In the genomic region with DNA sequence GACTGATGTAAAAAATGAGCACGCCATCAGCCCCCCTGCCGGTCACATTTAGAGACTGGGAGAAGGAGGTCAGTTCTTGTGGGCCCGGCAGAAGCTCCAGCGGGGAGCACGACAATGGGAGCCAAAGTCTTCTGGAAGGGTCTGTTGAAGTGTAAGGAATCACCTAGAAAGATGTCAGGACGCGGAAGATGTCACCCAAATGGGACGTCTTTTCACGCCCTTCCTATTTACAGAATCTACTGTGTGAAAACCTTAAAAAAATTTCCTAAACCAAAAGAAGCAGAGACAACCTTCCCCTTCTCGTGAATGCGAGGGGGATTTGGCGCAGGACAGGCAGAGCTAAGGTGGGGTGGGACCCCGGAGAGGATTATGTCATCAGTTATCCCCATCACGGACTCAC, we compare ENCODE assay signal across 28 mouse cellular contexts.
DNase-seq lines count a peak whose midpoint lies in the region; ATAC-seq and TF ChIP-seq lines count a peak whose summit lies in the region.
"Had no signal": no experiment of that assay in that cellular context is flagged by ENCODE, and none has a peak within 500 bp of the region (broad histone marks: within the 10 kb centered on the region; RNA-seq: fewer than 3 reads in every experiment).

No protein-coding gene starts in this region.

- H3K4me2 ChIP-seq in hindbrain, embryonic 14.5 days (replicated peaks) = no peak overlapping the region
- no peak overlapping the region for H3K4me2 ChIP-seq in midbrain, embryonic 16.5 days (ENCODE audit: low read length)
- H3K4me2 ChIP-seq: embryonic facial prominence, embryonic 12.5 days; heart, embryonic 13.5 days; intestine, embryonic 15.5 days; liver, embryonic 13.5 days; midbrain, embryonic 12.5 days had no signal

- DNase-seq in layer of hippocampus, adult 2 months (ENCODE audit: low spot score in 2 of 2) = no peak
- DNase-seq in layer of hippocampus, adult 9-11 months = no peak
- DNase-seq in hindbrain, embryonic 14.5 days (ENCODE audit: low spot score) = no peak
- DNase-seq in limb, embryonic 10.5 days (ENCODE audit: low spot score) = no peak
- no peak for DNase-seq in lung, postnatal 10 days
- no peak for DNase-seq in lung, postnatal 36 days
- DNase-seq in layer of hippocampus, postnatal 14 days (ENCODE audit: low spot score in 2 of 2) = no peak
- DNase-seq: adrenal gland, postnatal 14 days; cerebellum, adult 11 months; cerebellum, adult 9-10 months; embryo, embryonic 11 days; gastrocnemius, adult 2 months; gastrocnemius, postnatal 36 days; heart, postnatal 10 days; kidney, adult 2 months; kidney, postnatal 36 days; liver, embryonic 13.5 days; lung, adult 18-20 months; thymus, postnatal 4 days had no signal

- no peak overlapping the region for H3K4me3 ChIP-seq in layer of hippocampus, adult 2 months
- no peak overlapping the region for H3K4me3 ChIP-seq in hindbrain, embryonic 14.5 days (replicated peaks; ENCODE audit: low read length)
- H3K4me3 ChIP-seq in limb, embryonic 10.5 days = no peak overlapping the region
- no peak overlapping the region for H3K4me3 ChIP-seq in midbrain, embryonic 16.5 days (ENCODE audit: low read depth, low read length)
- H3K4me3 ChIP-seq: embryonic facial prominence, embryonic 12.5 days; gastrocnemius, adult 2 months; heart, embryonic 13.5 days; intestine, embryonic 15.5 days; liver, embryonic 13.5 days; midbrain, embryonic 12.5 days; myocyte had no signal

- peaks cover 20% of the 10 kb centered on the region for H3K4me1 ChIP-seq in hindbrain, embryonic 14.5 days (replicated peaks; ENCODE audit: control insufficient read depth, insufficient read depth, low read length)
- H3K4me1 ChIP-seq in limb, embryonic 10.5 days = peaks cover 32% of the 10 kb centered on the region
- peaks cover 31% of the 10 kb centered on the region for H3K4me1 ChIP-seq in midbrain, embryonic 16.5 days (ENCODE audit: control insufficient read depth, insufficient read depth, low read length)
- H3K4me1 ChIP-seq: heart, embryonic 13.5 days; intestine, embryonic 15.5 days; liver, embryonic 13.5 days had no signal

- 44% methylated on average over 14 of the region's 14 CpGs for WGBS in hindbrain, embryonic 14.5 days
- WGBS in limb, embryonic 10.5 days = 80% methylated on average over 14 of the region's 14 CpGs
- WGBS in midbrain, embryonic 16.5 days = 46% methylated on average over 14 of the region's 14 CpGs

- peak; percentile 16; the same call in 1 of the 2 replicates for TF ChIP-seq CTCF in layer of hippocampus, adult 2 months (conservative IDR thresholded peaks at IDR 0.05)

- no peak overlapping the region for H3K27ac ChIP-seq in layer of hippocampus, adult 2 months
- H3K27ac ChIP-seq in hindbrain, embryonic 14.5 days = peak overlapping the region; percentile 35
- H3K27ac ChIP-seq in limb, embryonic 10.5 days = peak overlapping the region; percentile 46; the same call in 1 of the 2 replicates
- H3K27ac ChIP-seq in midbrain, embryonic 16.5 days (ENCODE audit: low read length) = peak overlapping the region; percentile 43
- H3K27ac ChIP-seq: embryonic facial prominence, embryonic 12.5 days; gastrocnemius, adult 2 months; heart, embryonic 13.5 days; intestine, embryonic 15.5 days; liver, embryonic 13.5 days; midbrain, embryonic 12.5 days had no signal

- H3K36me3 ChIP-seq in hindbrain, embryonic 14.5 days (replicated peaks; ENCODE audit: control insufficient read depth, insufficient read depth) = no peaks in the 10 kb centered on the region
- no peaks in the 10 kb centered on the region for H3K36me3 ChIP-seq in limb, embryonic 10.5 days
- no peaks in the 10 kb centered on the region for H3K36me3 ChIP-seq in midbrain, embryonic 16.5 days (ENCODE audit: control insufficient read depth, insufficient read depth, low read length)
- H3K36me3 ChIP-seq: embryonic facial prominence, embryonic 12.5 days; heart, embryonic 13.5 days; intestine, embryonic 15.5 days; liver, embryonic 13.5 days; midbrain, embryonic 12.5 days had no signal

- H3K27me3 ChIP-seq in hindbrain, embryonic 14.5 days (ENCODE audit: control insufficient read depth, insufficient read depth, low read length) = no peaks in the 10 kb centered on the region
- H3K27me3 ChIP-seq in limb, embryonic 10.5 days (ENCODE audit: low read depth, poor library complexity, severe bottlenecking) = no peaks in the 10 kb centered on the region
- no peaks in the 10 kb centered on the region for H3K27me3 ChIP-seq in midbrain, embryonic 16.5 days (ENCODE audit: control insufficient read depth, insufficient read depth, low read depth, low read length)
- H3K27me3 ChIP-seq: embryonic facial prominence, embryonic 12.5 days; intestine, embryonic 15.5 days; liver, embryonic 13.5 days; midbrain, embryonic 12.5 days had no signal

- ATAC-seq in hindbrain, embryonic 14.5 days (ENCODE audit: low FRiP score) = no peak
- no peak for ATAC-seq in midbrain, embryonic 16.5 days
- ATAC-seq: CD4-positive, CD25-positive, alpha-beta regulatory T cell, adult 4 months; forebrain, embryonic 16.5 days; intestine, embryonic 15.5 days; lung, postnatal 0 days had no signal

- no peak overlapping the region for H3K9ac ChIP-seq in hindbrain, embryonic 14.5 days
- H3K9ac ChIP-seq in midbrain, embryonic 16.5 days (ENCODE audit: low read depth, low read length) = no peak overlapping the region
- H3K9ac ChIP-seq: embryonic facial prominence, embryonic 12.5 days; heart, embryonic 13.5 days; intestine, embryonic 15.5 days; liver, embryonic 13.5 days; midbrain, embryonic 12.5 days had no signal

- H3K9me3 ChIP-seq in hindbrain, embryonic 14.5 days (ENCODE audit: control insufficient read depth, low read length) = no peaks in the 10 kb centered on the region
- no peaks in the 10 kb centered on the region for H3K9me3 ChIP-seq in limb, embryonic 10.5 days (replicated peaks)
- no peaks in the 10 kb centered on the region for H3K9me3 ChIP-seq in midbrain, embryonic 16.5 days (replicated peaks; ENCODE audit: control insufficient read depth, low read length, poor library complexity, severe bottlenecking)
- H3K9me3 ChIP-seq: embryonic facial prominence, embryonic 12.5 days; heart, embryonic 13.5 days; intestine, embryonic 15.5 days; liver, embryonic 13.5 days; midbrain, embryonic 12.5 days had no signal
